Mouse (Mus musculus) neural tube, embryonic 15.5 days (tissue): Measurements from ENCODE around the gene Camta1. TPM values are rescaled to one million over a fixed set of nuclear protein-coding genes. Genes with fewer than 3 reads are reported as not detected.

Source experiments
- ATAC-seq: fragments of 200-750 bp; cut with Nextera tagmentation; 2 replicates; pipeline ENCODE4 v1.8.0; 2017; ENCODE audit warnings: mild to moderate bottlenecking, moderate TSS enrichment, moderate library complexity; ENCODE audit not compliant: low FRiP score
- H3K27ac ChIP-seq: fragments of 300-500 bp; sonication (generic); replicated peaks from 2 replicates; pipeline ENCODE4 v1.5.1; 2015; ENCODE audit warnings: mild to moderate bottlenecking, inconsistent platforms
- H3K27me3 ChIP-seq: fragments of 300-500 bp; sonication (generic); replicated peaks from 2 replicates; pipeline ENCODE4 v1.6.1; 2015; ENCODE audit warnings: inconsistent platforms
- H3K36me3 ChIP-seq: fragments of 300-500 bp; sonication (generic); 2 replicates; pipeline ENCODE4 v1.6.1; 2015; ENCODE audit warnings: inconsistent platforms
- H3K4me1 ChIP-seq: fragments of 300-500 bp; sonication (generic); 2 replicates; pipeline ENCODE4 v1.6.1; 2015; ENCODE audit warnings: inconsistent platforms
- H3K4me2 ChIP-seq: fragments of 300-500 bp; sonication (generic); 2 replicates; pipeline ENCODE4 v1.6.1; 2015; ENCODE audit warnings: inconsistent platforms, mild to moderate bottlenecking, moderate library complexity
- H3K4me3 ChIP-seq: fragments of 300-500 bp; sonication (generic); replicated peaks from 2 replicates; pipeline ENCODE4 v1.5.1; 2015; ENCODE audit warnings: mild to moderate bottlenecking, inconsistent platforms
- H3K9ac ChIP-seq: fragments of 300-500 bp; sonication (generic); replicated peaks from 2 replicates; pipeline ENCODE4 v1.6.1; 2015; ENCODE audit warnings: mild to moderate bottlenecking, inconsistent platforms
- H3K9me3 ChIP-seq: fragments of 300-500 bp; sonication (generic); replicated peaks from 2 replicates; pipeline ENCODE4 v1.6.1; 2016; ENCODE audit warnings: inconsistent platforms
- WGBS: fragments of 180-500 bp; shearing (Covaris S2); methylation state at CpG from one replicate; pipeline ENCODE4 v1.1.7; 2015; ENCODE audit warnings: mixed read lengths; 5-methylcytosine and 5-hydroxymethylcytosine counted together
- polyA plus RNA-seq: library from polyadenylated mRNA; unstranded; fragments of >200 nt; fragmentation: Nextera tagmentation; extraction: Ambion mirVana; gene quantifications from 2 replicates; pipeline ENCODE4 v1.2.1, GENCODE M21; 2015

Gene Camta1
- polyA plus RNA-seq, 1 experiment from 2014 or later: 161 TPM

DNA sequence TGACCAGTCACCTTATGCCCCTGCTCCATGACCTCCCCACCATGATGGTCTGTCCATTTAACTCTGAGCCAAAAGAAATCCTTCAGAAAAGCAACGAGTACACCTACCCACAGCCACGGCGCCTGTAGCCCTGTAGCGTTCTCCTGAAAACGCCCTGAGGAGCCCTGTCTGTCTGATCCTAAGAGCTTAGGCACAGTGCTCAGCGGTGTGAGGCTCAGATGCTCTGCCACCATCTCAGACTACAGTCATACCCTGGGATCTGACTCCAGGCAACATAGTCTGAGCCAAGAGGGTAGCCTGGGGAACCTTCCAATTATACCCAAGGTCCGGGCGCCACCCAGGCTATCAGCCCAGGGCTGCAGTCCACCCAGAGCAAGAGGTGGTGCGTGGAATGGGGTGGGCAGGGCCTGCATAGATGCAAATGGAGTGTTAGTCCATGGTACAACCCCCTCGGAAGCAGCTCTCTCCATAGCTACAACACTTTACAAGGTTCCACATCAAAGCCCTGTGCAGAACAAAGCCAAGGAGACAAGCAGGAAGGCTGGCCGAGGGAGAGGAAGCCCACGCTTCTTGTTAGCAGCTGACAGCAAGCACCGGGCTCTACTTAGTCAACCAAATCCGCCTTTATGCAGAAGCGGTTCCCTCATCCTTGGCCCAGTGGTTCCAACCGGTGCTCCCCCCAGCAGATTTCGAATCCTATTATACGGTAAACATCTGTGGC is 323.1 kb downstream of the Camta1 start:
- no peak overlapping the region for H3K4me2 ChIP-seq
- no peaks in the 10 kb centered on the region for H3K9me3 ChIP-seq
- H3K4me1 ChIP-seq: peaks cover 53% of the 10 kb centered on the region
- H3K27ac ChIP-seq: peak overlapping the region; percentile 69
- no peaks in the 10 kb centered on the region for H3K36me3 ChIP-seq
- 53% methylated on average over 18 of the region's 18 CpGs for WGBS
- H3K27me3 ChIP-seq: no peaks in the 10 kb centered on the region
- H3K9ac ChIP-seq: no peak overlapping the region
- H3K4me3 ChIP-seq: no peak overlapping the region
- ATAC-seq: no peak

- Histone ChIP-seq H3K4me1 (peaks cover 57% of the 10 kb centered on the region), H3K4me3 (no peak overlapping the region), H3K27me3 (no peaks in the 10 kb centered on the region), H3K9ac (no peak overlapping the region), H3K9me3 (no peaks in the 10 kb centered on the region), H3K36me3 (no peaks in the 10 kb centered on the region), H3K4me2 (no peak overlapping the region), H3K27ac (peak overlapping the region; percentile 72)
- WGBS: 42% methylated on average over 9 of the region's 9 CpGs
- no peak for ATAC-seq
These were observed 325.7 kb downstream of the Camta1 start for GRCm38 (mm10) chr4:151535916-151536450.

DNA sequence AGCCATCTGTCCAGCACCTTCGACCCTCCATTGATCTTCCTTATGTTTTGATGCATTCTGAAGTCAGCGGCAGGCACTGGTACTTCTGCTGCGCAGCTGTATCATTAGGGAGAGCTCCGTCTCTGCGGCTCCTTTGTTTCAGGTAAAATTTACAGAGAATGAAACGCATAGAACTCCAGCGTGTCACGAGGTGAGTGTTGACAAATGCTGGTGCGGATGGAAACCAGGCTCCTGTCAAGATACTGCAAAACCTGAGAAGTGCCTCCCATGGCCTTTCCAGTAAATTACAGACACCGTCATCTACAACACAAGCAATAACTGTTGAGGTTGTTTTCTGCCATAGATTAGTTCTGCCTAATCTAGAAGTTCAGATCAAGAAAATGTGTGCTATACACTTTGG is 328.2 kb downstream of the Camta1 start:
- ATAC-seq: no peak
- Histone ChIP-seq H3K27ac (no peak overlapping the region), H3K36me3 (no peaks in the 10 kb centered on the region), H3K9me3 (no peaks in the 10 kb centered on the region), H3K9ac (0 out of 2 replicates have a peak overlapping the region, but pooled peaks have one; percentile 17), H3K4me3 (no peak overlapping the region), H3K4me2 (no peak overlapping the region), H3K27me3 (no peaks in the 10 kb centered on the region), H3K4me1 (peaks cover 35% of the 10 kb centered on the region)
- WGBS: 72% methylated on average over 10 of the region's 10 CpGs

- Histone ChIP-seq H3K4me2 (no peak overlapping the region), H3K9me3 (no peaks in the 10 kb centered on the region), H3K27ac (no peak overlapping the region), H3K9ac (no peak overlapping the region), H3K27me3 (no peaks in the 10 kb centered on the region), H3K4me1 (0 out of 2 replicates have a peak, but pooled peaks cover 6% of the 10 kb centered on the region), H3K4me3 (no peak overlapping the region), H3K36me3 (no peaks in the 10 kb centered on the region)
- ATAC-seq: no peak
- WGBS: 90% methylated on average over 4 of the region's 4 CpGs
These were observed 333.2 kb downstream of the Camta1 start for GRCm38 (mm10) chr4:151528436-151528835.

GRCm38 (mm10) chr4:151527763-151528162 is 333.9 kb downstream of the Camta1 start:
- Histone ChIP-seq H3K36me3 (no peaks in the 10 kb centered on the region), H3K4me3 (no peak overlapping the region), H3K4me2 (no peak overlapping the region), H3K27me3 (no peaks in the 10 kb centered on the region), H3K9ac (no peak overlapping the region), H3K4me1 (0 out of 2 replicates have a peak, but pooled peaks cover 3% of the 10 kb centered on the region), H3K9me3 (no peaks in the 10 kb centered on the region), H3K27ac (no peak overlapping the region)
- WGBS: 88% methylated on average over 3 of the region's 3 CpGs
- ATAC-seq: no peak

DNA sequence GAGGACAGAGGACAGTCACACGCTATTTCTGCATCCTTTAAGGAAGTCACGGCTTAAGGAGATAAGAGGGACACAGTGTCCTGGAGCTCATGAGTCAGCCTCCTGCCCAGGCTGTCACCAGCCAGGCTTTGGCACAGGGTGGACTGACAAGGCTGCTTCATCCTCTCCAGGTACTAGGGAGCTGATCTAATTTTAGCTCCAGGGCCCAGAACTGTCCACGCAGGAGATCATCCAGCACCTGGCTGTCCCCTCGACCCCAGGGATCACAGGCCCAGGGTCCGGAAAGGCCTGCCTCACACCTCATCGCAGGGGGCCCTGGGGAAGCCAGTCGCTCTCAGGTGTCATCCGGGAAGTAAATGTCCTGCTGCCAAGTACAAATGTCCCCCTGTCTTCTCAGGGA is 341.6 kb downstream of the Camta1 start:
- H3K36me3 ChIP-seq: no peaks in the 10 kb centered on the region
- H3K27me3 ChIP-seq: no peaks in the 10 kb centered on the region
- H3K27ac ChIP-seq: 0 out of 2 replicates have a peak overlapping the region, but pooled peaks have one; percentile 37
- H3K4me3 ChIP-seq: no peak overlapping the region
- peaks cover 32% of the 10 kb centered on the region for H3K4me1 ChIP-seq
- H3K9ac ChIP-seq: no peak overlapping the region
- WGBS: 30% methylated on average over 8 of the region's 8 CpGs
- no peak for ATAC-seq
- no peak overlapping the region for H3K4me2 ChIP-seq
- no peaks in the 10 kb centered on the region for H3K9me3 ChIP-seq

DNA sequence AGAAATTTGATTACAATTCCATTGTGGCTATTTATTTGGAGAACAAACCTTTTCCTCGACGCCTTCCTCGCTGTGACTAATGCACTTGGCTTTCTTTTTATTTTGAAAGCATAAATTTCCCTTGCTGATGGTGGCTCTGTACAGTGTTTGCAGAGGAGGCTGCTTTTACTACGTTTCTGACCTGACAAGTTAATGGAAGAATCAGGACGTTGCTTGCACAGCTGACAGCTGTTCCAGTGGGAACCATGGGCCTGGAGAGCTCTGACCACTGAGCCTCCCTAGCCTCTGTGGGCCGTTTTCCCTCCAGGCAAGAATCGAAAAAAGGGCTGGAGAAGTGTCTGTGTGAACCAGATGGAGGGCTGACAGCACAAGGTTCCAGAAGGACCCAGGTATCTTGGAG is 342.7 kb downstream of the Camta1 start:
- 21% methylated on average over 7 of the region's 7 CpGs for WGBS
- no peaks in the 10 kb centered on the region for H3K27me3 ChIP-seq
- no peaks in the 10 kb centered on the region for H3K36me3 ChIP-seq
- H3K9me3 ChIP-seq: no peaks in the 10 kb centered on the region
- H3K4me2 ChIP-seq: no peak overlapping the region
- H3K4me3 ChIP-seq: no peak overlapping the region
- H3K4me1 ChIP-seq: peaks cover 32% of the 10 kb centered on the region
- no peak overlapping the region for H3K9ac ChIP-seq
- peak overlapping the region; percentile 64; the same call in 1 of the 2 replicates for H3K27ac ChIP-seq
- no peak for ATAC-seq

DNA sequence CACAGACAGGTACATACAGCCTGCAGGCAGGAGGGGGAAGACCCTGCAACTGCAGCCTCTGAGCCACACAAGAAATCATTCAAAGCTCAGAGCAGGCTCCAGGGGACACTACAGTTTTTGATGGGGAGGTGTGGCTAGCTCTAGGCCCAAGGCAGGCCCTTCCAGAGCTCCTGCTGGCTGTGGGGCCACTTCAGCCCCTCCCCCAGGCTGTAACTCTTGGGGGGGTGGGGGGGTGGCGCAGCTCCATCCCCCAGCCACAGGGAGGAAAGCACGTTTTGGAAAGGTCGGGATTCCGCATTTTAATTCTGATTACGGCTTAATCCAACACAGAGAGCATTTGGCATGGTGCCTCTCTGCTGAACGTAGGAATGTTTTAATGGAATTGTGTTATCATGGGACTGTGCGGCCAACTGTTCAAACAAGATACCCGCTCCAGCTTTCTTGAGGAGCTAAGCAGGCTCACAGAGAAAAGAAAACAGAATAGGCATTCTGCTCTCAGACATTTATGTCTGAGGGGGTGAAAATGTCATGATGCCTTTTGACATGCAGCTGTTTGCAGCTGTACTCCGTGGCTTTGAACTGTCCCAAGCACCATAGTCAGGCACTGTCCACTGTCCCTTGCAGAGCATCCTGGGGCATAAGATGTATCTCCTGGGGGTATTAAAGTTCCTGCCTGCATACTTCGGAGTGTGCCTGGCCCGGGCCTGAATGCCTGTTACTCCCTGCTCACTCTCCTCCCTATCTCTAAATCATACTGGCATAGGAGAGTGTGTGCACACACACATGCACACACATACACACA is 344.5 kb downstream of the Camta1 start:
- Histone ChIP-seq H3K4me1 (peaks cover 32% of the 10 kb centered on the region), H3K27ac (peak overlapping the region; percentile 76), H3K36me3 (no peaks in the 10 kb centered on the region), H3K4me2 (no peak overlapping the region), H3K4me3 (no peak overlapping the region), H3K27me3 (no peaks in the 10 kb centered on the region), H3K9ac (no peak overlapping the region), H3K9me3 (no peaks in the 10 kb centered on the region)
- peak; percentile 46 for ATAC-seq
- 15% methylated on average over 11 of the region's 11 CpGs for WGBS

DNA sequence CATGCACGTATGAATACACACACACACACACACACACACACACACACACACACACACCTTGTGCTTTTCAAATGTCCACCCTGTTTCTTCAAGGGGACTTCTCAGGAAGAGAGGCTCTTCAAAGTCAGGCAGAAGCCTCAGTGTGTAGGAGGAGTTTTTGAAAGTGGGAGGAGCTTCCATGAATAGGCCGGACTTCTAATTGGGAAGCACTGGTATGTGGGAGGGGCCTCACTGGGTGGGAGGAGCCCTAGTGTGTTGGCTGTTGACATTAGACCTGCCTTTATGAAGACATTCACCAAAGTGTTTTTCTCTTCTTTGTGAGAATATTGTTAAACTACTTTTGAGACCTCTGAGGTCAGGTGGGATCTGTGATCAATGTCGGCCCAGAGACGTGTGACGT is 346.4 kb downstream of the Camta1 start:
- Histone ChIP-seq H3K27ac (no peak overlapping the region), H3K9me3 (no peaks in the 10 kb centered on the region), H3K27me3 (no peaks in the 10 kb centered on the region), H3K4me3 (no peak overlapping the region), H3K36me3 (no peaks in the 10 kb centered on the region), H3K4me2 (no peak overlapping the region), H3K4me1 (peaks cover 35% of the 10 kb centered on the region), H3K9ac (no peak overlapping the region)
- no peak for ATAC-seq
- 86% methylated on average over 5 of the region's 5 CpGs for WGBS

GRCm38 (mm10) chr4:151511092-151511491 is 350.6 kb downstream of the Camta1 start:
- H3K9ac ChIP-seq: no peak overlapping the region
- H3K4me1 ChIP-seq: peaks cover 14% of the 10 kb centered on the region
- 84% methylated on average over 4 of the region's 4 CpGs for WGBS
- H3K27me3 ChIP-seq: no peaks in the 10 kb centered on the region
- H3K4me2 ChIP-seq: no peak overlapping the region
- H3K4me3 ChIP-seq: no peak overlapping the region
- H3K36me3 ChIP-seq: no peaks in the 10 kb centered on the region
- no peaks in the 10 kb centered on the region for H3K9me3 ChIP-seq
- no peak overlapping the region for H3K27ac ChIP-seq
- ATAC-seq: no peak

- no peak overlapping the region for H3K4me3 ChIP-seq
- H3K9ac ChIP-seq: no peak overlapping the region
- H3K27me3 ChIP-seq: no peaks in the 10 kb centered on the region
- 45% methylated on average over 4 of the region's 4 CpGs for WGBS
- no peaks in the 10 kb centered on the region for H3K9me3 ChIP-seq
- peaks cover 16% of the 10 kb centered on the region for H3K4me1 ChIP-seq
- no peak for ATAC-seq
- H3K36me3 ChIP-seq: no peaks in the 10 kb centered on the region
- H3K27ac ChIP-seq: no peak overlapping the region
- no peak overlapping the region for H3K4me2 ChIP-seq
These were observed 351.3 kb downstream of the Camta1 start for GRCm38 (mm10) chr4:151510417-151510816.

GRCm38 (mm10) chr4:151506701-151507100 is 355.0 kb downstream of the Camta1 start:
- Histone ChIP-seq H3K27ac (no peak overlapping the region), H3K36me3 (no peaks in the 10 kb centered on the region), H3K9ac (no peak overlapping the region), H3K4me1 (peaks cover 16% of the 10 kb centered on the region), H3K4me2 (no peak overlapping the region), H3K27me3 (no peaks in the 10 kb centered on the region), H3K4me3 (no peak overlapping the region), H3K9me3 (no peaks in the 10 kb centered on the region)
- no peak for ATAC-seq
- 79% methylated on average over 6 of the region's 6 CpGs for WGBS
